Mouse (Mus musculus) small intestine, adult 2 months (tissue): ENCODE measurements around the gene Olfr615. TPM values are rescaled to one million over a fixed set of nuclear protein-coding genes. Genes with fewer than 3 reads are reported as not detected.

Source experiments
- H3K27ac ChIP-seq: fragments of 200-500 bp; 2 replicates; pipeline ENCODE4 v1.5.1; 2012; ENCODE audit warnings: low read depth, low read length, control low read depth, inconsistent platforms; ENCODE audit not compliant: insufficient read depth
- H3K27me3 ChIP-seq: fragments of 200-500 bp; 2 replicates; pipeline ENCODE4 v1.6.1; 2012; ENCODE audit warnings: mild to moderate bottlenecking, moderate library complexity, low read length, inconsistent platforms; ENCODE audit not compliant: control insufficient read depth, insufficient read depth
- H3K36me3 ChIP-seq: fragments of 200-500 bp; 2 replicates; pipeline ENCODE4 v1.6.1; 2012; ENCODE audit warnings: mild to moderate bottlenecking, low read length, control low read depth, inconsistent platforms; ENCODE audit not compliant: control insufficient read depth, insufficient read depth
- H3K4me1 ChIP-seq: fragments of 200-500 bp; 2 replicates; pipeline ENCODE4 v1.6.1; 2012; ENCODE audit warnings: low read length, inconsistent platforms, mixed read lengths; ENCODE audit not compliant: control insufficient read depth, insufficient read depth, insufficient read length
- H3K4me3 ChIP-seq: fragments of 200-500 bp; 2 replicates; pipeline ENCODE4 v1.5.1; 2012; ENCODE audit warnings: low read depth, mild to moderate bottlenecking, control low read depth, inconsistent platforms, low read length, moderate library complexity
- CTCF ChIP-seq: fragments of 200-500 bp; IDR thresholded peaks from 2 replicates; pipeline ENCODE4 v1.5.1; 2012; ENCODE audit warnings: low read depth, mild to moderate bottlenecking, control low read depth, inconsistent platforms, low read length, moderate library complexity, mixed read lengths; ENCODE audit not compliant: insufficient replicate concordance, insufficient read length; ENCODE audit errors: extremely low read depth
- POLR2A ChIP-seq: fragments of 200-500 bp; IDR thresholded peaks from 2 replicates; pipeline ENCODE4 v1.6.1; 2012; ENCODE audit warnings: low read depth, mild to moderate bottlenecking, control low read depth, inconsistent platforms, low read length, moderate library complexity
- WGBS: fragments of 180-500 bp; shearing (Covaris S2); methylation state at CpG from one replicate; pipeline ENCODE4 v1.1.7; 2018; 5-methylcytosine and 5-hydroxymethylcytosine counted together
- polyA plus RNA-seq: library from polyadenylated mRNA; depleted of rRNA; stranded (reverse); fragments of >200 nt; gene quantifications from 2 replicates; pipeline ENCODE4 v1.2.3, GENCODE M21; 2012; rRNA removed

The Olfr615 gene
- polyA plus RNA-seq, 1 experiment: not detected

DNA sequence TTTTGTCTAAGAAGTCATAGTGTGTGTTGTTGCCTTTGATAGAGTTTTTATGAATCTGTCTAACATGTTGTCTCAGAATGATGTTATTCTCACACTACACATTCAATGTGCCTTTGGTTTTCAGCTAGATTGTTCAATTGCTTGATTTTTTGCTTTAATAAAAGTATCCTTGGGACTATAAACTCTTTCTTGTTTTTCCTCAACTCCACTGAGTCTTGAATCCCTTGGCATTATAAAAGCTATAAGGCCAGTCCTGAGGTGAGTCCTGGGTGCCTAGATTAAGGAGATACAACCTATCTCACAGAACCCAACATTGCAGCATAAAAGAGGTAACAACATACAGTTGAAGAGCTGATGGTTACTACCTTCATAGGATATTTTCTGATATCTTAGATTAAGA is 44.4 kb downstream of the Olfr615 start, which contains the start of gene Olfr619:
TSS of gene Olfr619 (plus strand) at position 301 of the 400 bp plus-strand sequence.
- Histone ChIP-seq H3K4me1 (no peaks in the 10 kb centered on the region), H3K27me3 (no peaks in the 10 kb centered on the region), H3K27ac (no peak within 1 kb of the TSS), H3K36me3 (no peaks in the 10 kb centered on the region), H3K4me3 (no peak within 1 kb of the TSS)
- no peak for TF ChIP-seq POLR2A
- no peak for TF ChIP-seq CTCF

DNA sequence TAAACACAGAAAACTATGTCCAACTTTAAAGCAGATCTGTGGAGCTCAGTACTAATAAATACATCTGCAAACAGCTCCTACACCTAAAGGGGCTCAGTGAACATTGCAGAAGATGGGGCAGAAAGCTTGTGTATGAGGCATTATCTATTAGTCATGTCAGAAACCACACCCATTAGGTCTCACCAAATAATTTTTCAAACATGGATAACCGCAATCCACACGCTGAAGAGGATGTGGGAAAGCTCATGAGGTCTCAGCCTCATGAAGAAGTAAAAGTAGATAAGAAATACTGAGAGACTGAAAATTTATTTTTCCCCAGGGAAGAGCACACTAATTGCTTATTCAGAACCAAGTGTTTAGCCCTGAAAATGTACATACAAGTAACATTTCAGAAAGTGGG is 51.5 kb downstream of the Olfr615 start:
- TF ChIP-seq POLR2A: no peak
- no peak for TF ChIP-seq CTCF
- H3K27me3 ChIP-seq: no peaks in the 10 kb centered on the region
- H3K27ac ChIP-seq: no peak overlapping the region
- 77% methylated on average over 2 of the region's 2 CpGs for WGBS
- no peaks in the 10 kb centered on the region for H3K4me1 ChIP-seq
- H3K36me3 ChIP-seq: no peaks in the 10 kb centered on the region
- no peak overlapping the region for H3K4me3 ChIP-seq

DNA sequence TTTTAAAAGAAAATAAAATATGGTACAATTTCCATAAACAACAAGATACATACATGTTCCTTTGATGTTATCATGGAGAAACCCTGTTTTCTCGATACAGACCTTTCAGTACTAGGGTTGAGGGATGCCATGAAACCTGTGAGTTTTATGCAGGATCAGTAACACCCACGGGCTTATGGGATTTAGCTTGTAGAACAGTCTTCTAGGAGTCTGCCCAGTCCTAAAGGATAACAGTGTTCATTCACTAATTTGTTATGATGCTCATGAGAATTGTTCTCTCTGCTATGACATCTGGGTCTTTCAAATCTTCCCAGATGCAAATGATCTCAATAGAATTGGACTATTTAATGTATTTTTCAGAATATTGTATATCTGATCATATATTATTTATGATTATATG is 56.6 kb downstream of the Olfr615 start, which contains the start of gene Olfr620:
TSS of gene Olfr620 (minus strand) at position 101 of the 400 bp plus-strand sequence.
- H3K4me1 ChIP-seq: no peaks in the 10 kb centered on the region
- no peaks in the 10 kb centered on the region for H3K36me3 ChIP-seq
- H3K27me3 ChIP-seq: no peaks in the 10 kb centered on the region
- WGBS: 75% methylated on average over 2 of the region's 2 CpGs
- no peak within 1 kb of the TSS for H3K27ac ChIP-seq
- no peak for TF ChIP-seq POLR2A
- no peak for TF ChIP-seq CTCF
- H3K4me3 ChIP-seq: no peak within 1 kb of the TSS

Other genes starting within 250 kb of the Olfr615 start
- not detected in 2 replicates for gene Olfr597, start 239.8 kb upstream of the Olfr615 start, polyA plus RNA-seq
- gene Olfr598, start 232.5 kb upstream of the Olfr615 start, polyA plus RNA-seq: not detected in 2 replicates
- gene Olfr599, start 220.2 kb upstream of the Olfr615 start, polyA plus RNA-seq: not detected in 2 replicates
- gene Olfr600, start 206.4 kb upstream of the Olfr615 start, polyA plus RNA-seq: not detected in 2 replicates
- gene Olfr601, start 193.4 kb upstream of the Olfr615 start, polyA plus RNA-seq: not detected in 2 replicates
- not detected in 2 replicates for gene Olfr603, start 169.9 kb upstream of the Olfr615 start, polyA plus RNA-seq
- gene Usp17lc, start 141.0 kb upstream of the Olfr615 start, polyA plus RNA-seq: not detected in 2 replicates
- gene Olfr605, start 110.6 kb upstream of the Olfr615 start, polyA plus RNA-seq: not detected in 2 replicates
- not detected in 2 replicates for gene Olfr606, start 107.0 kb upstream of the Olfr615 start, polyA plus RNA-seq
- not detected in 2 replicates for gene Olfr607, start 91.9 kb upstream of the Olfr615 start, polyA plus RNA-seq
- gene Olfr608, start 86.2 kb upstream of the Olfr615 start, polyA plus RNA-seq: not detected in 2 replicates
- not detected in 2 replicates for gene Olfr609, start 58.0 kb upstream of the Olfr615 start, polyA plus RNA-seq
- not detected in 2 replicates for gene Olfr610, start 44.0 kb upstream of the Olfr615 start, polyA plus RNA-seq
- gene Olfr611, start 35.2 kb upstream of the Olfr615 start, polyA plus RNA-seq: not detected in 2 replicates
- not detected in 2 replicates for gene Olfr612, start 13.4 kb upstream of the Olfr615 start, polyA plus RNA-seq
- gene Olfr613, start 8.0 kb upstream of the Olfr615 start, polyA plus RNA-seq: not detected in 2 replicates
- not detected in 2 replicates for gene Olfr616, start 13.1 kb downstream of the Olfr615 start, polyA plus RNA-seq
- not detected in 2 replicates for gene Olfr617, start 17.0 kb downstream of the Olfr615 start, polyA plus RNA-seq
- gene Olfr618, start 34.0 kb downstream of the Olfr615 start, polyA plus RNA-seq: not detected in 2 replicates
- not detected in 2 replicates for gene Olfr619, start 44.5 kb downstream of the Olfr615 start, polyA plus RNA-seq
- gene Olfr620, start 56.5 kb downstream of the Olfr615 start, polyA plus RNA-seq: not detected in 2 replicates
- gene Olfr622, start 86.6 kb downstream of the Olfr615 start, polyA plus RNA-seq: not detected in 2 replicates
- gene Olfr623, start 107.6 kb downstream of the Olfr615 start, polyA plus RNA-seq: not detected in 2 replicates
- not detected in 2 replicates for gene Olfr624, start 115.1 kb downstream of the Olfr615 start, polyA plus RNA-seq
- not detected in 2 replicates for gene Olfr625-ps1, start 126.6 kb downstream of the Olfr615 start, polyA plus RNA-seq
- gene Olfr243, start 158.6 kb downstream of the Olfr615 start, polyA plus RNA-seq: not detected in 2 replicates
- gene Olfr628, start 174.3 kb downstream of the Olfr615 start, polyA plus RNA-seq: not detected in 2 replicates
- gene Olfr629, start 188.9 kb downstream of the Olfr615 start, polyA plus RNA-seq: not detected in 2 replicates
- gene Olfr630, start 201.3 kb downstream of the Olfr615 start, polyA plus RNA-seq: not detected in 2 replicates
- gene Olfr69, start 215.5 kb downstream of the Olfr615 start, polyA plus RNA-seq: not detected in 2 replicates
- not detected in 2 replicates for gene Olfr68, start 223.6 kb downstream of the Olfr615 start, polyA plus RNA-seq
- gene Olfr67, start 235.7 kb downstream of the Olfr615 start, polyA plus RNA-seq: not detected in 2 replicates